Mouse (Mus musculus) forelimb bud, embryonic 11.5 days (tissue): ENCODE results near the gene 6430548M08Rik.

Source experiments
- DNase-seq: peaks from one replicate; pipeline ENCODE4 v3.0.0-alpha.2; 2012; ENCODE audit warnings: low read depth, low spot score

6430548M08Rik gene

DNA sequence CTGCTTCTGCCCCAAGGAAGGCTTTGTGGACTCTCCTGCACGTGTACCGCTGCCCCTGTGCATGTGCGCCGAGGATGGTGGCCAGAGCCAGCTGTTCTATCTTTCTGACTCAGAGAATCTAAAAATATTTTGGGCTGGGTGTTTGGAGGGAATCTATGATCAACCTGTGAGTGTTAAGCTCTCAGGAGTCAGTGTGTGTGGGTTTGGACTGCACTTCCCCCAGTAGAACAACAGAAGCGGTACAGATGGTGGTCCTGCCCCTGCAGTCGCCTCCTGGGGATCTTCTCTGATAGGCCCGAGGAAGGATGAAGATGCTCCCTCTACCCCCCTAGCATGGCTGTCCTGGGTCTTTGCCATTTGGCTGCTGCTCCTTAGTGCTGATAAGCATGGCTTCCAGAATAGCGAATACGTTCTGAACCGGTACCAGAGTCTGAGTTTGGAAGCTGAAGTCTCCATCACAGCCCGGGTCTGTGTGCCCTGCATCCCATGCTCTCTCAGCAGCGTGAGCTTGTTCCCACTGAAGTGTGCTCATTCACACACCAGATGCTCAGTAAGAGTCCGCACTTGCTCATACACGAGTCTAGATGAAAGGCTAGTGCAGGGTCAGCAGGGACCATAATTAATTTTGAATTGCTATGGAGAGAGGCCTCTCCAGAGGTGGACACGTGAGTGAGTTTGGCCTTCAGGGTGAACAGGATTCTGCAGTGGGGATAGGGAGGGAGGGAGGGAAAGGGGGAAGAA, 30.1 kb downstream of the 6430548M08Rik start:
- no peak for DNase-seq

- no peak for DNase-seq
These were observed 30.8 kb downstream of the 6430548M08Rik start for GRCm38 (mm10) chr8:120144652-120145301.

- no peak for DNase-seq
These were observed 32.1 kb downstream of the 6430548M08Rik start for GRCm38 (mm10) chr8:120146051-120146450.

- DNase-seq, result no peak
These were observed 36.1 kb downstream of the 6430548M08Rik start for GRCm38 (mm10) chr8:120150028-120150427.

DNA sequence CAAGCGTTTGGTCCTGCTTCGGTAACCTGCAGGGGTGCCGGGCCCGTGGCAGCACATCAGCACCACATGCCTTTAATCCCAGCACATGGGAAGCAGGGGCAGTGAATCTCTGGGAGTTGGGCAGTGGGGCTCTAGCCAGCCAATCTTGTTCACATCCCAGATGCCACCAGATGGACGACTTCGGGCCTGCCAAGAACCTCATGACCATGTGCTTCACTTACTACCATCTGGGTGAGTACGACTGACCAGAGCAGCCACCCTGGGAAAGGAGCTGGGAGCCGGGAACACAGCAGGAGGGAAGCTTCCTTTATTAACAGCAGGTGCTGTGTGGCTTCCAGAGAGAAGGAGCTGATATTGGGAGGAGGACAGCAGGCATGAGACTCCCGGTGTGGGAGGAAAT, 37.2 kb downstream of the 6430548M08Rik start:
- DNase-seq, result no peak

DNA sequence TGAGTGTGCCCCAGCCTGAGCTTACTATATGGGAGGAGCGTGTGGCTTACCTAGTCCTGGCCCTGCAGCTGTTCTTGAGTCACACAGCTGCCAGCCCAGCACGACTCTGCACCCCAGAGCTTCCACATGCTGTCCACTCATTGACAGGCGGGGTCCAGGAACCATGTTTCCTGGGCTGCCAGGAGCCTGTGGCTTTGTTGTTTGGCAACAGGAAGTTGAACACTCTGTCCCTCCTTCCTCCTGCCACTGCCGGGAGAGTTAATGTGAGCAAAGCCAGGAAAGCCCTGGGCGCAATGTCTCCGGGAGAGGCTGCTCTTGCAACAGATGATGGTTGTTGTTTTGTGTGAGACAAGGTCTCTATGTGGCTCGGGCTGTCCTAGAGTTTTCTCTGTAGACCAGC, 38.7 kb downstream of the 6430548M08Rik start:
- DNase-seq, result no peak

DNA sequence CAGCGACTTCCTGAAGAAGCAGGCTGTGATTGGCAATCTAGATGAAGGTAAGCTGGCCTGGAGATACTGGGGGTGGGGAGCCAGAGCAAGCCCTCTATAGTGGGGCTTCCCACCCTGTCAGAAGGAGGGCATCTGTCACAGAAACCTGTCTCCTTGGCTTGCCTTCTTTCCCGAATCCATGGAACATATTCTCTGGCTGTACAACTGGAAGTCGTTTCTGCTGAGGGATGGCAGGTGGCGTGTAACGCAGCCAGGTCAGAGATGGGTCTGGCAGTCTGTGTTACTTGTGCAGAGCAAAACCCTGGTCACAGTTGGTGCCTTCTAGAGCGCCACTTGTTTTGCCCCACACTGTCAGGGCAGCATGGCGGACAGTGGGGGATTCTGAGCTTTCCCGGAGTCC, 46.4 kb downstream of the 6430548M08Rik start:
- DNase-seq, result no peak

DNA sequence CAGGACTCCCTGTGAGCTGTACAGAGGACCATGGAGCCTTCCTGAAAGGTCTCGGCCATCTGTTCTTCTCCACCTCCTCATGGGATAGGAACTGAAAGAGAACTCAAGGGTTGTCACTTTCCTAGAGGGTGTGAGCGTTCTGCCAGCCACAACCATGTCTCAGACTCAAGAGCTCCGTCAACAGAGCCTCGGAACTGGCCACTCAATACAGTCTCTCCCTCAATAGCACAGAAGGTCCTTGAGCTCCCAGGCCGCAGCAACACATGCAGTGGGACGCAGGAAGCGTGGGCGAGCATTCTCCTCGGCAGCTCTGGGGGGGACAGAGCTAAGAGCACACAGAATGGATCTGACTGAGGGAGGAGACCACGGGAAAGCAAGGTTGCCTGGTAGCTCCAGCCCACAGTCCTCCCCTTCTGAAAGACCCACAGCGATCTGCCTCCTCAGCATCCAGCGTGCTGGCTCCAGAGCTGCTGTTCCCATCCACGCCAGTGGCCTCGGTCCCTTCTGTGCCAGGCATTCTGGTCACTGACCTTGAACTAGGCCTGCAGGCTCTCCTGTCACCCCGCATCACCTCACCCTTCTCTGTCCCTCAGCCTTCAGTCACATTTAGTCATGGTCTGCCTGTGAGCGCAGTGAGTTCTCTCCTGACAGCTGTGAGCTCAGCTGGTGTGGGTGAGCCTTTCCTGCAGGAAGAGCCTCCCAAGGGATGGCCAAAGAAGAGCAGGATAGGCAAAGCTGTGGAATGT, 47.9 kb downstream of the 6430548M08Rik start:
- no peak for DNase-seq

DNA sequence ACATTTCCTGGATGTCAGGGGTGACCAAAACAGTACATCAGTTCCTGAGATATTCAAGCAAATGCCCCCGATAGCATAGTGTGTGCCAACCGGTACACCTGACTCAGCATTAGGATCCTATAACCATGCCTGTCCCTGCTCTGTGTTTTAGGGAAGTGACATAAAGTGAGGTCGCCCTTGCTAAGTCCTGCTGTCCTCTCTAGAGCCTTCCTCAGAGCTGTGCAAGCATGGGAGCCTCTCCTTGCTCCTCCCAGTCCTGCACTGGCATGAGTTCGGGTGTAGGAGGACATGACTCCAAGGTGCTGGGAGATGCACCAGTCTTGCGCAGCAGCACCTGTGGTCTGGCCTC, 48.4 kb downstream of the 6430548M08Rik start:
- DNase-seq, result no peak

- no peak for DNase-seq
These were observed 49.4 kb downstream of the 6430548M08Rik start for GRCm38 (mm10) chr8:120163376-120163775.

GRCm38 (mm10) chr8:120164026-120164425, 50.1 kb downstream of the 6430548M08Rik start:
- DNase-seq, result no peak

GRCm38 (mm10) chr8:120167136-120167535, 53.2 kb downstream of the 6430548M08Rik start:
- no peak for DNase-seq

- DNase-seq, result no peak
These were observed 53.9 kb downstream of the 6430548M08Rik start for GRCm38 (mm10) chr8:120167821-120168220.

DNA sequence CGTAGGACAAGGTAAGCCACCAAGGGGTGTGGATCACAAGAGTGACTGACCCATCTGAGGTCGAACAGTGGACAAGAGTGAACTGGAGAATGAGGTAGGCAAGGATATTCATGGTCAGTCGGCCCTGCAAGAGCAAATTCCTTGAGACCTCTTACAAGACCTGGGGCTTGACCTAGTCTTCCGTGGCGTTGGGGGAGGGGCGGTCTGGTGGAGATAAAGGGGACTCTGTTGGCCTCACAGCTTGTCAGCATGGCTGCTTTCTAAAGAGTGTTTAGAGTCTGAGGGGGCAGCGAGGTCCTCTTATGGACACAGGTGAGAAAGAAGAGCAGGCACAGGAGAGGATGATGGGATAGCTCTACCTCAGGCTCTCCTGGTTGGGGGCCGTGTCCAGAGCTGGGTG, 55.2 kb downstream of the 6430548M08Rik start:
- DNase-seq, result no peak

GRCm38 (mm10) chr8:120173195-120173594, 59.2 kb downstream of the 6430548M08Rik start:
- no peak for DNase-seq

- no peak for DNase-seq
These were observed 60.7 kb downstream of the 6430548M08Rik start for GRCm38 (mm10) chr8:120174606-120175005.

GRCm38 (mm10) chr8:120176605-120177004, 62.7 kb downstream of the 6430548M08Rik start:
- no peak for DNase-seq

DNA sequence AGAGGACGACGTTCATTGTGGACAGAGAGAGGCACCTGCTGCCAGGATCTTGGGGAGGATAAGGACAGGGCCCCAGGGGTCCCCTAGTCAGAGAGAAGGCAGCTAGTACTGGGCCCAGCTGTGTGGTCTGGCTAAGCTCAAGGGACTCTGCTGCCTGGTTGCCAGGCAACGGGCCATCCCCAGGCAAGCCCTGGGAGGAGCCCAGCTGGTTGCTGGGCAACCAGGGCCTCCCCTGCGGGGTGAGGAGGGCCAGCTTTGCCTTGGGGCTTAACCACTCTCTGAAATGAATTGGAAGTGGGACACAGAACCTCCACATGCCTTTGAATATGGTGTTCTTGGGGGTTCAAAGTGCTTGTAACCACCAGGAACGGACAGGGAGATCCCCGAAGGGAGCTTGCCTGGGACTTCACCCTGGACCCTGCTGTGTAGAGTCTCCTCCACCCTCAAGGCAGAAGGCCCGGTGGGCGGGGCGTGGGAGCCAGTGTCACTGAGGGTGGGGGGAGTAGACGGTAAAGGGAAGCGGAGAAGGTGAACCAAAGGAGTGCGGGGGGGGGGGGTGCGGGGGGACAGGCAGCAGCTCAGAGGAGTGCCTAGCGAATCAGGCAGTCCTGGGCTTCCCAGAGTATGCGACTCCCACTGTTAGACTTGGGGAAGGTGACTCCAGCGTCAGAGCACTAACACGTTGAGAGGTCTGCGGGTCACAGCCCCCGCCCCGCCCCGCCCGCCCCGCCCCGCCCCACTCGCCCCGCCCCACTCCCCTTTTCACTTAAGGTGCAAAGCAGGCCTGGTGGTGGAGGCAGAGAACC, 63.6 kb downstream of the 6430548M08Rik start, which contains the start of gene Fam92b:
Gene Fam92b, minus strand, starts transcription at position 149 of the 806 bp plus-strand sequence.
- DNase-seq, result peak; percentile 91

GRCm38 (mm10) chr8:120178124-120178514, 64.2 kb downstream of the 6430548M08Rik start:
- DNase-seq, result no peak

DNA sequence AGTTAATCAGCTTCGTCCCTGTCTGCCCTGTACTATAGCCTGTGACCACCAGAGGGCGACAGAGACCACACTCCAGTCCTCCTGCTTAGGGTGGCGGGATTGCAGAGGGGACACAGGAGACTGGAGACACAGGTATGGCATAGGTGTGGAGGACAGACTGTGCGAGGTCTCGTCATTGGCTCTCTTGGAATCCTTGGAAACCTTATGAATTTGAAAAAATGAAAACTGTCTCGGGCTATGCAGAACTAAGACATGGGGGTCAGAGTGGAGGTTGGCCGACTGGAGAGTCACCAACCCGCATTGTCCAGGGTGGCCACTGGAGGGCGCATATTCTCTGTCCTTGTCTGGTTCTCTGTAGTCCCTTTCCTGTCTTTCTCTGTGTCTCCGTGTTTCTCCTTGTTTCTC, 65.1 kb downstream of the 6430548M08Rik start:
- peak; percentile 92 for DNase-seq

GRCm38 (mm10) chr8:120180445-120180970, 66.6 kb downstream of the 6430548M08Rik start:
- no peak for DNase-seq
